Mouse (Mus musculus) kidney, postnatal 0 days (tissue): ENCODE measurements around the gene Stk33. TPM values are rescaled to one million over a fixed set of nuclear protein-coding genes. Genes with fewer than 3 reads are reported as not detected.

Source experiments
- ATAC-seq: fragments of 200-750 bp; cut with Nextera tagmentation; replicated peaks from 2 replicates; pipeline ENCODE4 v1.8.0; 2017; ENCODE audit warnings: low read depth, moderate number of reproducible peaks, moderate TSS enrichment, moderate library complexity; ENCODE audit not compliant: low FRiP score
- DNase-seq: peaks from one replicate; pipeline ENCODE4 v3.0.0-alpha.2; 2016; ENCODE audit warnings: low spot score
- H3K27ac ChIP-seq: fragments of 300-500 bp; sonication (generic); 2 replicates; pipeline ENCODE4 v1.5.1; 2014; ENCODE audit warnings: mild to moderate bottlenecking
- H3K27me3 ChIP-seq: fragments of 300-500 bp; sonication (generic); 2 replicates; pipeline ENCODE4 v1.6.1; 2014; ENCODE audit warnings: low read length, mixed read lengths; ENCODE audit not compliant: insufficient read depth
- H3K36me3 ChIP-seq: fragments of 300-500 bp; sonication (generic); 2 replicates; pipeline ENCODE4 v1.6.1; 2014; ENCODE audit warnings: low read length, mixed read lengths; ENCODE audit not compliant: insufficient read depth
- H3K4me1 ChIP-seq: fragments of 300-500 bp; sonication (generic); replicated peaks from 2 replicates; pipeline ENCODE4 v1.6.1; 2014; ENCODE audit warnings: antibody characterized with exemption, low read length, mixed read lengths; ENCODE audit not compliant: insufficient read depth
- H3K4me2 ChIP-seq: fragments of 300-500 bp; sonication (generic); 2 replicates; pipeline ENCODE4 v1.6.1; 2014; ENCODE audit warnings: mild to moderate bottlenecking, low read length, moderate library complexity, mixed read lengths
- H3K4me3 ChIP-seq: fragments of 300-500 bp; sonication (generic); replicated peaks from 2 replicates; pipeline ENCODE4 v1.5.1; 2014; ENCODE audit warnings: low read depth, low read length
- H3K9ac ChIP-seq: fragments of 300-500 bp; sonication (generic); 2 replicates; pipeline ENCODE4 v1.6.1; 2014; ENCODE audit warnings: low read depth, low read length
- H3K9me3 ChIP-seq: fragments of 300-500 bp; sonication (generic); replicated peaks from 2 replicates; pipeline ENCODE4 v1.6.1; 2016; ENCODE audit warnings: low read length, inconsistent platforms, mixed read lengths
- CTCF ChIP-seq: IDR thresholded peaks from 2 replicates; pipeline ENCODE4 v1.5.1; 2016; ENCODE audit warnings: antibody characterized with exemption, low read depth, mild to moderate bottlenecking, moderate library complexity
- WGBS: fragments of 180-500 bp; shearing (Covaris S2); extraction: QIAGEN DNeasy Blood & Tissue Kit; methylation state at CpG from one replicate; pipeline ENCODE4 v1.1.7; 2014; 5-methylcytosine and 5-hydroxymethylcytosine counted together
- polyA plus RNA-seq: library from polyadenylated mRNA; unstranded; fragments of >200 nt; fragmentation: Nextera tagmentation; extraction: Ambion mirVana; gene quantifications from 2 replicates; pipeline ENCODE4 v1.2.1, GENCODE M21; 2015

The Stk33 gene
- polyA plus RNA-seq, 1 experiment from 2014 or later, result 0.24 TPM

DNA sequence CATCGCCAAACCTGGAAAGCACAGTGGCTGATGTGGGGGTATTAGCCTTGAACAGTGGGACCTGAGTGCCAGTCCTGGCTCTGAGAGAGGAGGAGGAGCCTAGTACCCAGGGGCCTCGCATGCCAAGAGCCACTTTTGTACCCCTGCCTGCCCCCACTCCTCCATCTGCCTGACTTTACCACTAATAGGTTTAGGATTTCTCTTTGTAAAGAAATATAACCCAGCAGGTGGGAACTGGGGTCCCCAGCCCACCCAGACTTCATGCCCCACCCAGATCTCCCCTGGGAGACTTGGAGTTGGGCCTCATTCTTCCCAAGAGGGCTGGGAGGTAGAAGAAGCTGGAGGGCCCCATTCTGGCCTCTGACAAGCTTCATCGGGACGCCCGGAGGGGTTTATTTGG is 207.6 kb downstream of the Stk33 start:
- no peaks in the 10 kb centered on the region for H3K36me3 ChIP-seq
- ATAC-seq, result no peak
- H3K9me3 ChIP-seq, result no peaks in the 10 kb centered on the region
- TF ChIP-seq CTCF, result no peak
- no peak overlapping the region for H3K27ac ChIP-seq
- no peak overlapping the region for H3K4me2 ChIP-seq
- H3K27me3 ChIP-seq, result no peaks in the 10 kb centered on the region
- H3K4me3 ChIP-seq, result no peak overlapping the region
- no peak overlapping the region for H3K9ac ChIP-seq
- no peaks in the 10 kb centered on the region for H3K4me1 ChIP-seq
- DNase-seq, result no peak
- WGBS, result 72% methylated on average over 5 of the region's 5 CpGs

DNA sequence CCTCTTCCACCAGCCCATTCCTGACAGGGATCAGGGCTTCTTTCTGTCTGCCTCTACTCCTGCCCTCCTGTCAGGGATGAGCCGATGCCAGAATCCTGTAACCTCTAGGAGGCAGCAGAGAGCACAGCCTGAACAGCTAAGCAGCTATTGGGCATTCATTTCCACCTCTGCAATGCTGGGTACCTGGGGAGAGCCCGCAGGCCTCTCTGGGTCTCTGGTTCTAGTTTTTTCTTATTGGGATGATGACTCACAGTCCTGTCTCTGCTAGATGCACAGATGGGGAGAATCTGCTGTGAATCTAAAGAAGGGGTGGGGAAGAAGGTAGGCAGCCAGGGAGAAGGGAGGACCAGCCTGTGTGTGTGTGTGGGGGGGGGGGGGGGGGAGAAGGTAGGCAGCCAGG is 208.1 kb downstream of the Stk33 start:
- no peaks in the 10 kb centered on the region for H3K9me3 ChIP-seq
- no peak overlapping the region for H3K4me2 ChIP-seq
- TF ChIP-seq CTCF, result peak; percentile 80
- DNase-seq, result peak; percentile 53
- no peak overlapping the region for H3K9ac ChIP-seq
- no peaks in the 10 kb centered on the region for H3K4me1 ChIP-seq
- H3K4me3 ChIP-seq, result no peak overlapping the region
- 24% methylated on average over 2 of the region's 2 CpGs for WGBS
- no peak overlapping the region for H3K27ac ChIP-seq
- H3K27me3 ChIP-seq, result no peaks in the 10 kb centered on the region
- no peaks in the 10 kb centered on the region for H3K36me3 ChIP-seq
- no peak; the same call in 1 of the 2 replicates for ATAC-seq

Other genes starting within 250 kb of the Stk33 start
- gene Trim66, start 69.1 kb upstream of the Stk33 start, polyA plus RNA-seq, result 0.05 TPM in 1 of 2 replicates, not detected in the other
- 156 and 166 TPM in 2 replicates for gene Rpl27a, start 80.1 kb upstream of the Stk33 start, polyA plus RNA-seq